Mouse (Mus musculus): ENCODE results near the gene Ehd1. TPM values are rescaled to one million over a fixed set of nuclear protein-coding genes. Genes with fewer than 3 reads are reported as not detected.

The Ehd1 gene
- polyA plus RNA-seq (2012; rRNA removed): 64.9 and 71.3 TPM in 2 replicates

GRCm38 (mm10) chr19:6276426-6277421, at the start of gene Ehd1:
Gene Ehd1 (plus strand): TSS chr19:6276725.

DNA sequence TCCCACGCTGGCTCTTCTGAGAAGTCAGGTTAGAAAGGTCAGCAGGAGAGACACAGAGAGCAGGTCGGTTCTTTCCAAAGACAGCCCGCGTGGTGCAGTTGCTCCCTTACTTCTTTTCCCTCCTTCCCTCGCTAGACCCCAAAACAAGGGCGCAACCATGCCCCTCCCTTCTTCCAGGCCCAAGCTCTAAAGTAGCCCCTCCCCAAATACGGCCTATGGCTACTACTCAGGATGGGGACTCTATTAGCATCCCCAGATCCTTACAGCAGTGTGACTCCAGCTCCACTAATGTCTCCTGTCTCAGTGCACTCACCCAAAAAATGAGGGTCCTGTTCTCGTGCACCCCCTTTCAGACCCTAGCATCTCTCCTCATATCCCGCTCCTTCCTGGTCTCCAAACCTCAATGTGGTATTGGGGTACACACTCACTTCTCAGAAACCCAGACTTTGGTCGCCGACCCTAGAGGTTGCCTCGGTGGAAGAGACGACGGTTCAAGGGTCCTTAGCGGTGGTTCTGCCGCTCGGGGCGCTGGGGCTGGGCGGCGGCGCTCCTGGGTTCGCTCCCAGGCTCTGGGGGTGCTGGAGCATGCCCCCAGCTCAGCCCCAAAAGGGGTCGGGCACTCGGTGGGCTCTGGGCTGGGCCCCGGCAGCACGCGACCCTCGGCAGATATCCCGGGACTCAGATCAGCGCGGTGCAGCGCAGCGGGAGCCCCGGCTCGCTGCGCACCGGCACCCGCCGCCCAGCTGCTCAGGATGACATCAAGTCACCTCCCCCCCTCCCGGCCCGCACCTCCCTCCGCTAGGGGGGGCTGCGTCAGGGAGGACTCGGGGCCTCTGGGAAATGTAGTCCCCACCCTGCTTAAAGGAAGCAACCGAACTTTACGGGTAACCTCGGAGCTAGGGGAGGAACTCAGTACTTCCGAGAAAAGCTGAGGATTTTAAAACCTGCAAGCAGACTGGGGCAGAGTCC, 41.2 kb upstream of the Ehd1 start, which contains the start of gene Ppp2r5b:
TSS of gene Ppp2r5b (minus strand) at position 789 of the 969 bp plus-strand sequence.

DNA sequence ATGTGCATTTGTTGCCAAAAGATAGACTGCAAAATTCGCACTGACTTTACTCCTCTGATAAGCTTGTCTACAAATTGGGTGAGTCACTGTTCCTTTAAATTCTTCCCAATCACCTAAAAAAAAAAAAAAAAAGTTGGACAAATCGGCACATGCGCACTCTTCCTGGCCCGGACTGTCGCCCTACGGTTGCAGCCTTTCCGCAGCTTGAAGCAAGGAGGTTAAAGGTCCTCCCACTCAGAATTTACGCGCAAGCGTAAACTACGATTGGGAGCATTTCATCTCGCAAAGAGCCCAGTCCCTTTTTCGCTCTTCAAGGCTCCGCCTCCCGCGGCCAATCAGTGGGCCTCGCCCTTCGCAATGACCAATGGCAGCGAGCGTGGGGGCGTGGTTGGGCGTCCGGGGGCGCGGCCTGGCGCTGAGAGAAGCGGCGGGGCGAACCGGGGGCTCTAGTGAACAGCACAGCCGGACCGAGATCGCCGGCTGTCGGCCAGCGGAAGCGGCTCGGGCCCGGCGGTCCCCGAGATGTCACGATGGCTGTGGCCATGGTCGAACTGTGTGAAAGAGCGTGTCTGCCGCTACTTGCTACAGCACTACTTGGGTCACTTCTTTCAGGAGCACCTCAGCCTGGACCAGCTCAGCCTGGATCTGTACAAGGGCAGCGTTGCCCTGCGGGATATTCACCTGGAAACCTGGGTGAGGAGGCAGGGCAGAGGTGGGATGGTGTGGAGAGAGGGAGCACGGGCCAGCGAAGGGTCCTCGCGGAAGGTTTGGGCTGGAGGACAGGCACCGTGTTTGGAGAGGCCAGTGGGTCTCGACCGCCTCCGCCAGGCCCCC, 35.0 kb upstream of the Ehd1 start, which contains the start of gene Atg2a:
TSS of gene Atg2a (plus strand) at position 395 of the 834 bp plus-strand sequence.

DNA sequence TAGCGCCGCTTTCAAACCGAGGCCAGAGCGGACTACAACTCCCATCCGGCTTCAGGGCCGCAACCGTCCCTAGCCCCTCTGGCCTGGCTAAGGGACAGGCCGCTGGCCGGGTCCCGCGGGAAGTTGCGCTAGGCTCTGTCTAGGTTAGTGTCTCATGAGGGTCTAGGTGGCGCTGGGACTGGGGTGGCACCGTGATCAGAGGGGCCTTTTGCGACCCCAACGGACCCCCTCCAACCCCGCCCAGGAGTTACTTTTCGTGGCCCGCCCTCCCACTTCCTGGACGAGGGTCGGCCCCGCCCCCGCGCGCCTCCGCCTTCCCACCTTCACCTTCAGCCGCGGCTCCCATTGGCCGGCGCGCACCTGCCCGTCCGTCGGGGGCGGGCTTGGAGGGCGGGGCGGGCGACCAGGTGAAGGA, 29.6 kb downstream of the Ehd1 start, which contains the start of gene Cdc42bpg:
TSS of gene Cdc42bpg (plus strand) at position 320 of the 415 bp plus-strand sequence.

DNA sequence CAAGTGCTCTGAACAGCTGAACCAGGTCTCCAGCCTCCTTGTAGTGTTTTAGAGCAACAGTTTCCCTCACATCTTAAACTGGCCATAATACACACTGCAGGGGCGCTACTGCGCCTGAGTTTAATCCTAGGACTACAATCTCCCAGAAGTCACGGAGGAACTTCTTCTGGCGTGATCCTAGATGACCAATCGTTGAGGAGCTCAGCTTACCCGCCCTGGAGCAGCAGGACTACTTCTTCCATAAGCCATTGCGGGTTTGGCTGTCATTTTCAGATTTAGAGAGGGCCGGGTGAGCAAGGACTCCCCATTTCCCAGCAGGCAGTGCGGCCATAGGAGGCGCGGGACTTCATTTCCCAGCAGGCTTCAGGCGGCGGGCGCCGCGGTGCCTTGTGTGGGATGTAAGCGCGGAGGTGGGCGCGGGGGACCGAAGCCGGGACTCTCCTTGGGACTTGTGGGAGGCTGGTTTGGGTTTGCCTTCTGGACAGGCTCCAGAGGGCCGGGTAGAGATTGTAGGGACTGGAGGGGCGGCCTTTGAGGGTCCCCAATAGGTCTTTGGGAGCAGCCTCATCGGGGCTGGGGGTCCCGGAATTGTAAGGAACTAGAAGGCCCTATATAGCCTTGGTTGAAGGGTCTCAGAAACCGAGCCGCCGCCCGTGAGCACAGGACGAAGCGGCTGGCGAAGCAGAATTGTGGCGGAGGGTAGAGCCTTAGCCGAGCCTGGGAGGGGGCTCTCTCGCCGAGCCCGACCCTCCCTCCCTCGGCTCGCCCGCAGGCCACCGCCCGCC, 58.3 kb downstream of the Ehd1 start, which contains the start of gene Men1:
TSS of gene Men1 (plus strand) at position 307 of the 785 bp plus-strand sequence.

GRCm38 (mm10) chr19:6340524-6341452, 64.3 kb downstream of the Ehd1 start, which contains the start of gene Map4k2:
Gene Map4k2 (plus strand): TSS chr19:6341135.

Other genes starting within 250 kb of the Ehd1 start
- gene Syvn1, start 230.1 kb upstream of the Ehd1 start, polyA plus RNA-seq (2012; rRNA removed): 8.8 and 11.9 TPM in 2 replicates
- gene Mrpl49, start 218.9 kb upstream of the Ehd1 start, polyA plus RNA-seq (2012; rRNA removed): 28.3 and 34.1 TPM in 2 replicates
- 961 and 1,008 TPM in 2 replicates for gene Fau, start 218.9 kb upstream of the Ehd1 start, polyA plus RNA-seq (2012; rRNA removed)
- 13.5 and 15.6 TPM in 2 replicates for gene Znhit2, start 215.5 kb upstream of the Ehd1 start, polyA plus RNA-seq (2012; rRNA removed)
- gene Tm7sf2, start 208.4 kb upstream of the Ehd1 start, polyA plus RNA-seq (2012; rRNA removed): 29.2 and 36.4 TPM in 2 replicates
- 20.8 and 25.0 TPM in 2 replicates for gene Vps51, start 199.5 kb upstream of the Ehd1 start, polyA plus RNA-seq (2012; rRNA removed)
- gene Tmem262, start 196.7 kb upstream of the Ehd1 start, polyA plus RNA-seq (2012; rRNA removed): 0.06 TPM in 1 of 2 replicates, not detected in the other
- 0.17 and 0.19 TPM in 2 replicates for gene Gm28374, start 194.5 kb upstream of the Ehd1 start, polyA plus RNA-seq (2012; rRNA removed)
- gene Zfpl1, start 191.8 kb upstream of the Ehd1 start, polyA plus RNA-seq (2012; rRNA removed): 17.3 and 21.2 TPM in 2 replicates
- 22.5 and 26.6 TPM in 2 replicates for gene Cdca5, start 191.7 kb upstream of the Ehd1 start, polyA plus RNA-seq (2012; rRNA removed)
- gene AC131692.1, start 182.3 kb upstream of the Ehd1 start, polyA plus RNA-seq (2012; rRNA removed): 0.50 and 0.53 TPM in 2 replicates
- gene Naaladl1, start 170.9 kb upstream of the Ehd1 start, polyA plus RNA-seq (2012; rRNA removed): 4.2 and 4.4 TPM in 2 replicates
- gene Sac3d1, start 158.1 kb upstream of the Ehd1 start, polyA plus RNA-seq (2012; rRNA removed): 15.7 and 17.5 TPM in 2 replicates
- 37.2 and 41.0 TPM in 2 replicates for gene Snx15, start 148.4 kb upstream of the Ehd1 start, polyA plus RNA-seq (2012; rRNA removed)
- gene Batf2, start 135.7 kb upstream of the Ehd1 start, polyA plus RNA-seq (2012; rRNA removed): 0.27 and 0.37 TPM in 2 replicates
- gene Arl2, start 135.2 kb upstream of the Ehd1 start, polyA plus RNA-seq (2012; rRNA removed): 22.1 and 23.4 TPM in 2 replicates
- not detected in 2 replicates for gene Majin, start 92.3 kb upstream of the Ehd1 start, polyA plus RNA-seq (2012; rRNA removed)
- gene Gpha2, start 50.3 kb upstream of the Ehd1 start, polyA plus RNA-seq (2012; rRNA removed): 0.07 and 0.08 TPM in 2 replicates
- gene Ppp2r5b, start 40.9 kb upstream of the Ehd1 start, polyA plus RNA-seq (2012; rRNA removed): 2.7 and 2.8 TPM in 2 replicates
- gene Atg2a, start 35.1 kb upstream of the Ehd1 start, polyA plus RNA-seq (2012; rRNA removed): 4.1 and 5.0 TPM in 2 replicates
- gene Cdc42bpg, start 29.7 kb downstream of the Ehd1 start, polyA plus RNA-seq (2012; rRNA removed): 2.0 TPM in 2 replicates
- gene Men1, start 58.3 kb downstream of the Ehd1 start, polyA plus RNA-seq (2012; rRNA removed): 16.2 and 19.2 TPM in 2 replicates
- 13.7 and 16.5 TPM in 2 replicates for gene Map4k2, start 64.4 kb downstream of the Ehd1 start, polyA plus RNA-seq (2012; rRNA removed)
- gene Sf1, start 87.0 kb downstream of the Ehd1 start, polyA plus RNA-seq (2012; rRNA removed): 48.0 and 61.2 TPM in 2 replicates
- 1.5 and 1.7 TPM in 2 replicates for gene Pygm, start 107.7 kb downstream of the Ehd1 start, polyA plus RNA-seq (2012; rRNA removed)
- 69.5 and 79.2 TPM in 2 replicates for gene Rasgrp2, start 122.6 kb downstream of the Ehd1 start, polyA plus RNA-seq (2012; rRNA removed)
- gene Nrxn2, start 142.0 kb downstream of the Ehd1 start, polyA plus RNA-seq (2012; rRNA removed): 0.31 and 0.40 TPM in 2 replicates